Mouse (Mus musculus) layer of hippocampus, adult 11-12 months (tissue): ENCODE measurements around the gene Phf23.
A peak's percentile ranks its signal among the peaks of the same experiment; 100 is the strongest.
"Not testable (repeated sequence)": the region's sequence is repeated elsewhere in the genome, so short reads cannot be mapped to it uniquely, and the experiment has no call there.

Experiments
- DNase-seq: peaks from one replicate; pipeline ENCODE4 v3.0.0; 2022; ENCODE audit warnings: low spot score

Gene Phf23

GRCm38 (mm10) chr11:70000396-70000898 is 4.9 kb downstream of the Phf23 start, which contains the start of gene Dvl2:
Gene Dvl2, plus strand, starts transcription at chr11:70000595.
- DNase-seq: peak; percentile 90

- DNase-seq: no peak
Observed at GRCm38 (mm10) chr11:70001159-70001558, 5.6 kb downstream of the Phf23 start.

GRCm38 (mm10) chr11:70001865-70002264 is 6.3 kb downstream of the Phf23 start:
- no peak for DNase-seq

- no peak for DNase-seq
Observed at GRCm38 (mm10) chr11:70002471-70002870, 6.9 kb downstream of the Phf23 start.

GRCm38 (mm10) chr11:70005521-70005920 is 9.9 kb downstream of the Phf23 start:
- no peak for DNase-seq

GRCm38 (mm10) chr11:70010033-70010432 is 14.5 kb downstream of the Phf23 start:
- no peak for DNase-seq

GRCm38 (mm10) chr11:70010548-70010947 is 15.0 kb downstream of the Phf23 start:
- DNase-seq: no peak

GRCm38 (mm10) chr11:70010961-70011360 is 15.4 kb downstream of the Phf23 start:
- no peak for DNase-seq

- DNase-seq: no peak
Observed at GRCm38 (mm10) chr11:70012931-70013330, 17.4 kb downstream of the Phf23 start.

GRCm38 (mm10) chr11:70013408-70013807 is 17.8 kb downstream of the Phf23 start:
- no peak for DNase-seq

GRCm38 (mm10) chr11:70014051-70014450 is 18.5 kb downstream of the Phf23 start:
- no peak for DNase-seq

GRCm38 (mm10) chr11:70014880-70015558 is 19.4 kb downstream of the Phf23 start, which contains the start of gene Acadvl:
Gene Acadvl, minus strand, starts transcription at chr11:70015411.
- peak; percentile 91 for DNase-seq

GRCm38 (mm10) chr11:70015677-70016076 is 20.1 kb downstream of the Phf23 start:
- no peak for DNase-seq

- not testable (repeated sequence) for DNase-seq
Observed at GRCm38 (mm10) chr11:70016177-70016576, 20.6 kb downstream of the Phf23 start.

GRCm38 (mm10) chr11:70016669-70017068 is 21.1 kb downstream of the Phf23 start, which contains the start of gene Dlg4:
Gene Dlg4, plus strand, starts transcription at chr11:70016942.
- no peak for DNase-seq

- no peak for DNase-seq
Observed at GRCm38 (mm10) chr11:70017199-70017767, 21.7 kb downstream of the Phf23 start.

GRCm38 (mm10) chr11:70018131-70018990 is 22.8 kb downstream of the Phf23 start:
- DNase-seq: peak; percentile 68

- DNase-seq: no peak
Observed at GRCm38 (mm10) chr11:70019495-70020021, 24.0 kb downstream of the Phf23 start.

- peak; percentile 56 for DNase-seq
Observed at GRCm38 (mm10) chr11:70020022-70020631, 24.6 kb downstream of the Phf23 start.

GRCm38 (mm10) chr11:70020731-70021263 is 25.2 kb downstream of the Phf23 start:
- DNase-seq: peak; percentile 86
